Mouse (Mus musculus): ENCODE results near the gene Flt3.

DNA sequence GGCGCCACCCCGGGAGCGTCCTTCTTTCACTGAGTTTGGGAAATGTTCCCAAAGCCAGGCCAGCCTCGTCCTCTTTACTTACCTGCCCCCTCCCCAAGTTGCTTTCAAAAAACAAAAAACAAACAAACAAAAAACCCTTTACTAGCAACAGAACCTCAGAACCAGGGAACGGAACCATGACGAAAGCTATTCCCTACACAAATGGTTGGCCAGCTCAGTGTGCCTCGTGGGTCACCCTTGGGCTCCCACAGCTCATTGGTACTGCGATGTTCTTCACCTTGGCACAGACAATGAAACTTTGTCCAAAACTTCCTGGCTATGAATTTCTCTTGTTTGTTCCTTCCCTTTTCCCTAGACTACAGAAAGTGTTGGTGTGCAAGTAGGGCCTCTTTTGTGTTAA, 98.1 kb downstream of the Flt3 start:
- no peak for TF ChIP-seq CTCF (conservative IDR thresholded peaks at IDR 0.05; ENCODE audit: low read length)
- TF ChIP-seq NANOG (IDR thresholded peaks at IDR 0.05; ENCODE audit: borderline replicate concordance, low read length): no peak

Measured in E14TG2a.4 (cell line).